Mouse (Mus musculus): ENCODE measurements around the gene Ppp1r13b. TPM values are rescaled to one million over a fixed set of nuclear protein-coding genes. Genes with fewer than 3 reads are reported as not detected.
"Not testable (repeated sequence)": the region's sequence is repeated elsewhere in the genome, so short reads cannot be mapped to it uniquely, and the experiment has no call there.

Gene Ppp1r13b
- total and polyA plus RNA-seq, 3 experiments = 0.42 to 2.0 (median 0.64) TPM

DNA sequence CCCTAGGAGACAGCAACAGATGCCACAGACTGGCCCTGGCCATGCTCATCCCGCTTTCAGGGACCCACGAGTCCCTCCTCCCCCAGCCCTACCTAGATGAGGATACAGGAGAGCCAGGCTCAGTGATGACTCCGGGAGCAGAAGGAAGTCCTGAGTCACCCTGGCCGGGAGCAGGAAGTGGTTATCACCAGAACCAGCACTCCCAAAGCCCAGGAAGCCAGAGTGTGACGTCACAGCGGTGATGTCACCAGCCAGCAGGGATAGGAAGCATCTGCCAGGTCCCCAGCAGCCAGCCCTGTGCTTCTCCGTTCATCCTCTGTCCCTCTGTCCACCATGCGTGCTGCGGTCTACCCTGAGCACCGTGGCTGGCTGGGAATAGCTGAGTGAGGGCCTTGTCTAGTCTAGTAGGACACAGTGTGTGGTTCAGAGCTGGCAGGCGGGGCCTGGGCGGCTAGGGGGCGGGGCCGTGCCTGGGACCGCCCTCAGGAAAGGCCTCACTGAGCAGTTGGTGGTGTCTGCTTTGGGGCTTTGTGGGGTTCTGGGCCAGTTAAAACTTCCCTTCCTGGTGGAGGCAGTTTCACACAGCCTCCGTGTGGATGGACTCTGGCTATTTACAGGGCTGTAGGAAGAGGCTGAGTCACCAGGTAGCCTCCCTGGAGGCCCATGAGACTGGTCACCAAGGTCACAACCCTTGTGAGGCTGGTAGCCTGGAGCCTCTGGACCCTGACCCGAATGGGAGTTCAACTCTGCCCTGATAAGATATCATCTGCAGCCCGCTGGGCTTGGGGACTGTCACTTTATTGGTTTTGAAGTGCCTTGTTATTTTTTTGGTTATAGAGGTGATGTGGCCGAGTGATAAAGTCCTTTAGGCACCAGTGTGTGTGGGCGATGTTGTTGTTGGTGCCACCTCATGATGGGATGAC is 36.4 kb upstream of the Ppp1r13b start:
- dilution Hi-C loops (cut with MboI; ENCODE audit: extremely low pct_ligation_motif_present, extremely low pct_unique_long_range_greater_than_20kb, low sequenced_read_pairs); H3K27me3 ChIP-seq (replicated peaks); H3K36me3 ChIP-seq (replicated peaks in 1 of 2; ENCODE audit: control insufficient read depth in 1 of 2, insufficient read depth in 1 of 2, low read length in 1 of 2); H3K27ac ChIP-seq (ENCODE audit: insufficient read depth, low read depth); H3K9ac ChIP-seq (ENCODE audit: insufficient read depth, low read depth); in situ Hi-C loops (cut with MboI; ENCODE audit: low pct_ligation_motif_present, low pct_unique_long_range_greater_than_20kb, low sequenced_read_pairs); H3K4me3 ChIP-seq (replicated peaks in 1 of 3; ENCODE audit: low read depth in 2 of 3, low read length in 2 of 3, poor library complexity in 1 of 3); H3K79me2 ChIP-seq (replicated peaks; ENCODE audit: control insufficient read depth, extremely low read depth, insufficient read depth, poor library complexity, severe bottlenecking); H3K4me2 ChIP-seq (ENCODE audit: insufficient read depth, low read depth, poor library complexity, severe bottlenecking); H3K9me3 ChIP-seq (replicated peaks; ENCODE audit: low read length); DNase-seq (ENCODE audit: extremely low read depth): not testable (repeated sequence)
- H3K4me1 ChIP-seq (ENCODE audit: control insufficient read depth in 1 of 2, insufficient read depth in 2 of 2) = peaks cover 2 to 22% of the 10 kb centered on the region in 2 experiments; a peak in 3 of 4 replicates

DNA sequence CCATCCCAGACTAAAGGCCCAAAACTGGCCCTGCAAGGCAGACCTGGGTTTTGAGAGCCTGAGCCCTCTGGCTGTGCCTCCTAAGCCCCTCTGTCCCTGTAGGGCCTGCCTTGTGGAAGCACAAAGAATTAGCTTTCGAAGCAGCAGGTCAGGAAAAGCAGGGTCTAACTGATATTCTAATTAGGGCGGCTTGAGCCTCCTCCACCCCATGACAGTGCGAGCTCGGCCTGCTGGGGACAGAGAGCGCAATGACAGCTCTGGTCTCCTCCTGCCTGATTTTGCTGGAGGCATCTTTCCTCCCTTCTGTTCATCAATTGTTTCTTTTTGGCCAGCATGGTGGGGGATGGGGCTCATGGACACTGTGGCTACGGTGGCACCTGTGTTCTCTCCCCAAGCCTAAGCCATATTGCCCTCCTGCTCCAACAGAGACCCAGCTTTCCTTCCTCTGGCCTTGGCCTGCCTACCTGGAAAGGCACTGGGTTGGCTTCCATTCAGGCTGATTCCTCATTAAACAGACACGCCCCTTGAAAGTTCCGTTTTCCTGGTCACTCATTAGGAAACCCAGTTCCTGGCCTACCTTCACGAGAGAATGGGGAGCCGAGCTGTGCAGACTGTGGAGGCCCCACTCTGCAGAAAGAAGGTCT is 35.6 kb upstream of the Ppp1r13b start:
- Histone ChIP-seq H3K4me1 (ENCODE audit: control insufficient read depth in 1 of 2, insufficient read depth in 2 of 2) (peaks cover 2 to 22% of the 10 kb centered on the region in 2 experiments; a peak in 3 of 4 replicates), H3K4me3 (replicated peaks in 1 of 3; ENCODE audit: low read depth in 2 of 3, low read length in 2 of 3, poor library complexity in 1 of 3) (no peak overlapping the region), H3K27ac (ENCODE audit: insufficient read depth, low read depth) (no peak overlapping the region), H3K9ac (ENCODE audit: insufficient read depth, low read depth) (no peak overlapping the region), H3K27me3 (replicated peaks) (no peaks in the 10 kb centered on the region), H3K9me3 (replicated peaks; ENCODE audit: low read length) (no peaks in the 10 kb centered on the region), H3K36me3 (replicated peaks in 1 of 2; ENCODE audit: control insufficient read depth in 1 of 2, insufficient read depth in 1 of 2, low read length in 1 of 2) (no peaks in the 10 kb centered on the region), H3K79me2 (replicated peaks; ENCODE audit: control insufficient read depth, extremely low read depth, insufficient read depth, poor library complexity, severe bottlenecking) (no peaks in the 10 kb centered on the region), H3K4me2 (ENCODE audit: insufficient read depth, low read depth, poor library complexity, severe bottlenecking) (no peak overlapping the region)
- dilution Hi-C loops (cut with MboI; ENCODE audit: extremely low pct_ligation_motif_present, extremely low pct_unique_long_range_greater_than_20kb, low sequenced_read_pairs) (no loop called here), in situ Hi-C loops (cut with MboI; ENCODE audit: low pct_ligation_motif_present, low pct_unique_long_range_greater_than_20kb, low sequenced_read_pairs) (no loop called here)
- no peak for DNase-seq (ENCODE audit: extremely low read depth)
- TF ChIP-seq NELFE (IDR thresholded peaks at IDR 0.05; ENCODE audit: low read depth, low read length) = no peak
- no peak for TF ChIP-seq POLR2A (IDR thresholded peaks at IDR 0.05; ENCODE audit: low read depth, low read length)
- TF ChIP-seq MAX (IDR thresholded peaks at IDR 0.05; ENCODE audit: low read length) = no peak
- TF ChIP-seq JUND (conservative IDR thresholded peaks at IDR 0.05; ENCODE audit: low read depth, low read length) = no peak
- TF ChIP-seq USF2 (conservative IDR thresholded peaks at IDR 0.05; ENCODE audit: low read depth, low read length) = no peak
- no peak for TF ChIP-seq ETS1 (conservative IDR thresholded peaks at IDR 0.05; ENCODE audit: low read depth, low read length)
- no peak for TF ChIP-seq SIN3A (IDR thresholded peaks at IDR 0.05; ENCODE audit: low read length)
- no peak for TF ChIP-seq SMC3 (IDR thresholded peaks at IDR 0.05; ENCODE audit: low read depth, low read length)
- TF ChIP-seq CHD2 (IDR thresholded peaks at IDR 0.05; ENCODE audit: low read length) = no peak
- no peak for TF ChIP-seq EP300 (IDR thresholded peaks at IDR 0.05; ENCODE audit: low read length)
- TF ChIP-seq POLR2AphosphoS2 (IDR thresholded peaks at IDR 0.05; ENCODE audit: low read depth, low read length) = no peak
- TF ChIP-seq BHLHE40 (IDR thresholded peaks at IDR 0.05; ENCODE audit: low read depth, low read length) = no peak
- no peak for TF ChIP-seq ZC3H11A (IDR thresholded peaks at IDR 0.05; ENCODE audit: low read depth, low read length)
- no peak for TF ChIP-seq NRF1 (IDR thresholded peaks at IDR 0.05; ENCODE audit: low read depth, low read length)
- no peak for TF ChIP-seq USF1 (IDR thresholded peaks at IDR 0.05; ENCODE audit: low read depth, low read length)
- TF ChIP-seq ZMIZ1 (IDR thresholded peaks at IDR 0.05; ENCODE audit: low read depth, low read length) = no peak
- TF ChIP-seq ELF1 (IDR thresholded peaks at IDR 0.05; ENCODE audit: low read depth, low read length) = no peak
- TF ChIP-seq TBP (conservative IDR thresholded peaks at IDR 0.05; ENCODE audit: low read depth, low read length) = no peak

Data from CH12.LX (cell line).